Mouse (Mus musculus): Measurements from ENCODE around the gene Dgcr8.

DNA sequence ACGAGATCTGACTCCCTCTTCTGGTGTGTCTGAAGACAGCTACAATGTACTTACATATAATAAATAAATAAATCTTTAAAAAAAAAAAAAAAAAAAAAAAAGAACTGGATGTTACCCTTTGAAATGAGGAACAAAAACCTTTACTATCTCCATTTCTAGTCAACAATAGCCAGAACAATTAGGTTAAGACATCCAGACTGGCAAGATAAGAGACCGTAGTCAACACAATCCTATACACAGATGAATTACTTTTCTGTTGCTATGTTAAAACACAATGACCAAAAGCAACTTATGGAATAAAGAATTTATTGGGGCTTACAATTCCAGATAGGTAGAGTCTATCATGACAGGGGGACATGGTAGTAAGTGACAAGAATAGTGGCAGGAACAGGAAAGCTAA, 24.0 kb downstream of the Dgcr8 start:
- no peak for TF ChIP-seq POLR2A (IDR thresholded peaks at IDR 0.05; ENCODE audit: low read depth, low read length)
- no peak for TF ChIP-seq CTCF (IDR thresholded peaks at IDR 0.05; ENCODE audit: extremely low read depth, insufficient read depth, insufficient read length, insufficient replicate concordance)
